Mouse (Mus musculus) megakaryocyte, adult 5-6 weeks (primary cell): ENCODE data around the gene Scml4. TPM values are rescaled to one million over a fixed set of nuclear protein-coding genes. Genes with fewer than 3 reads are reported as not detected.

ENCODE experiments used
- ATAC-seq: 2 replicates; pipeline ENCODE4 v1.8.0; 2016; ENCODE audit warnings: mild to moderate bottlenecking, inconsistent platforms; ENCODE audit not compliant: poor library complexity, severe bottlenecking
- total RNA-seq, 2 experiments: library from RNA; stranded (forward) in 1 of 2; stranded (reverse) in 1 of 2; fragments of 153-499, 151-499 nt in 1 of 2; fragments of 221-1000, 200-1000 nt in 1 of 2; gene quantifications; 2 replicates each; pipeline versions ENCODE4 v1.2.3 to v1.2.4; 2015 to 2017

Gene Scml4
- total RNA-seq, 2 experiments from 2014 or later: 0.42 to 0.48 TPM

- ATAC-seq: no peak
These were observed 124.7 kb downstream of the Scml4 start for GRCm38 (mm10) chr10:42984886-42985285.

- ATAC-seq: 0 out of 2 replicates have a peak, but pooled peaks have one; percentile 43
These were observed 127.5 kb downstream of the Scml4 start for GRCm38 (mm10) chr10:42987594-42988052.

- no peak for ATAC-seq
These were observed 128.5 kb downstream of the Scml4 start for GRCm38 (mm10) chr10:42988627-42989026.

GRCm38 (mm10) chr10:42989910-42990309 lies 129.7 kb downstream of the Scml4 start:
- ATAC-seq: peak; percentile 69

- ATAC-seq: no peak
These were observed 130.8 kb downstream of the Scml4 start for GRCm38 (mm10) chr10:42991018-42991417.

GRCm38 (mm10) chr10:42994331-42994782 lies 134.2 kb downstream of the Scml4 start:
- ATAC-seq: no peak

GRCm38 (mm10) chr10:42995484-42995895 lies 135.3 kb downstream of the Scml4 start:
- ATAC-seq: no peak

- no peak for ATAC-seq
These were observed 137.1 kb downstream of the Scml4 start for GRCm38 (mm10) chr10:42997278-42997677.

- ATAC-seq: no peak
These were observed 139.2 kb downstream of the Scml4 start for GRCm38 (mm10) chr10:42999324-42999723.

- no peak for ATAC-seq
These were observed 141.3 kb downstream of the Scml4 start for GRCm38 (mm10) chr10:43001433-43001832.

- ATAC-seq: no peak
These were observed 142.0 kb downstream of the Scml4 start for GRCm38 (mm10) chr10:43002066-43002678.

- ATAC-seq: no peak
These were observed 142.7 kb downstream of the Scml4 start for GRCm38 (mm10) chr10:43002721-43003465.

- no peak for ATAC-seq
These were observed 143.2 kb downstream of the Scml4 start for GRCm38 (mm10) chr10:43003466-43003757.

GRCm38 (mm10) chr10:43004174-43004734 lies 144.1 kb downstream of the Scml4 start:
- ATAC-seq: no peak

GRCm38 (mm10) chr10:43005031-43005430 lies 144.9 kb downstream of the Scml4 start:
- no peak for ATAC-seq

GRCm38 (mm10) chr10:43005677-43006076 lies 145.5 kb downstream of the Scml4 start:
- ATAC-seq: no peak

- ATAC-seq: no peak
These were observed 146.4 kb downstream of the Scml4 start for GRCm38 (mm10) chr10:43006534-43006933.

GRCm38 (mm10) chr10:43008116-43008515 lies 147.9 kb downstream of the Scml4 start:
- ATAC-seq: no peak
